ENCODE assay signal across 11 mouse cellular contexts in the genomic region with DNA sequence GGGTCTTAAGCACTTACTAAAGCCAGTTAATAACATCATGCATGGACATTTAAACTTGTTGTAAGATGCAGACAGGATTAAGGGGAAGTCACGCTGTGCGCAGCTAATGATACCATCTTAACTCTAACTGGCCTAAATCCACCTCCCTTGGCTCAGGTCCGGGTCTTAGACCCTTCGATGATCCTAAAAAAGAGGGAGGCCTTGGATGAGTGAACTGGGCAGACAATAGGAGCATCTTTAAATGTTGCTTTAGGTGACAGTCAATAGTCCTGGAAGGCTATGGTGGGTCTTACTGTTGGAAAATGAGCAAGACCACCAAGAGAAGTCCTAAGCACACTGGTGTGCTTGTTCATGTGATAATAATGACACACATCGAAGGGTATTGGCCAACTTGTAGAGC.
DNase-seq lines count a peak whose midpoint lies in the region; ATAC-seq and TF ChIP-seq lines count a peak whose summit lies in the region.
"Had no signal": no experiment of that assay in that cellular context is flagged by ENCODE, and none has a peak within 500 bp of the region (broad histone marks: within the 10 kb centered on the region; RNA-seq: fewer than 3 reads in every experiment).

No protein-coding gene starts in this region.

- peak overlapping the region; percentile 84 for H3K27ac ChIP-seq in forebrain, embryonic 10.5 days
- H3K27ac ChIP-seq in hindbrain, embryonic 15.5 days (replicated peaks) = peak overlapping the region; percentile 96
- peak overlapping the region; percentile 97 for H3K27ac ChIP-seq in neural tube, embryonic 13.5 days (replicated peaks)
- H3K27ac ChIP-seq in lung, postnatal 0 days (ENCODE audit: low read length) = no peak overlapping the region
- H3K27ac ChIP-seq in stomach, postnatal 0 days (replicated peaks) = no peak overlapping the region

- WGBS in forebrain, embryonic 10.5 days = 40% methylated on average over 5 of the region's 5 CpGs
- WGBS in hindbrain, embryonic 15.5 days = 67% methylated on average over 5 of the region's 5 CpGs
- WGBS in neural tube, embryonic 13.5 days = 83% methylated on average over 5 of the region's 5 CpGs
- 82% methylated on average over 5 of the region's 5 CpGs for WGBS in lung, postnatal 0 days
- WGBS in stomach, postnatal 0 days = 76% methylated on average over 5 of the region's 5 CpGs

- no peak overlapping the region for H3K4me3 ChIP-seq in forebrain, embryonic 10.5 days
- no peak overlapping the region for H3K4me3 ChIP-seq in hindbrain, embryonic 15.5 days
- no peak overlapping the region for H3K4me3 ChIP-seq in neural tube, embryonic 13.5 days
- no peak overlapping the region for H3K4me3 ChIP-seq in lung, postnatal 0 days (ENCODE audit: low read depth, low read length)
- no peak overlapping the region for H3K4me3 ChIP-seq in stomach, postnatal 0 days (ENCODE audit: low read depth, low read length)

- peaks cover 50% of the 10 kb centered on the region for H3K27me3 ChIP-seq in forebrain, embryonic 10.5 days (ENCODE audit: poor library complexity, severe bottlenecking)
- no peaks in the 10 kb centered on the region for H3K27me3 ChIP-seq in hindbrain, embryonic 15.5 days
- H3K27me3 ChIP-seq in neural tube, embryonic 13.5 days = no peaks in the 10 kb centered on the region
- H3K27me3 ChIP-seq in lung, postnatal 0 days (replicated peaks; ENCODE audit: insufficient read depth, low read length) = peaks cover 18% of the 10 kb centered on the region; the same call in 1 of the 2 replicates
- peaks cover 4% of the 10 kb centered on the region; the same call in 1 of the 2 replicates for H3K27me3 ChIP-seq in stomach, postnatal 0 days (ENCODE audit: control insufficient read depth, insufficient read depth, low read length)

- no peak for TF ChIP-seq EP300 in lung, postnatal 0 days (IDR thresholded peaks at IDR 0.05)
- TF ChIP-seq EP300 in stomach, postnatal 0 days (optimal IDR thresholded peaks at IDR 0.05) = no peak

- peaks cover 46% of the 10 kb centered on the region for H3K4me1 ChIP-seq in forebrain, embryonic 10.5 days
- H3K4me1 ChIP-seq in hindbrain, embryonic 15.5 days (replicated peaks) = peaks cover 25% of the 10 kb centered on the region
- H3K4me1 ChIP-seq in neural tube, embryonic 13.5 days (replicated peaks) = peaks cover 41% of the 10 kb centered on the region
- H3K4me1 ChIP-seq in lung, postnatal 0 days (ENCODE audit: insufficient read depth, low read depth, low read length) = no peaks in the 10 kb centered on the region; the same call in 1 of the 2 replicates
- H3K4me1 ChIP-seq in stomach, postnatal 0 days (replicated peaks; ENCODE audit: control insufficient read depth, insufficient read depth) = no peaks in the 10 kb centered on the region

- H3K36me3 ChIP-seq in forebrain, embryonic 10.5 days (replicated peaks) = peaks cover under 1% of the 10 kb centered on the region; the same call in 1 of the 2 replicates
- H3K36me3 ChIP-seq in hindbrain, embryonic 15.5 days = no peaks in the 10 kb centered on the region
- no peaks in the 10 kb centered on the region for H3K36me3 ChIP-seq in neural tube, embryonic 13.5 days
- H3K36me3 ChIP-seq in lung, postnatal 0 days (ENCODE audit: insufficient read depth, low read length) = no peaks in the 10 kb centered on the region
- no peaks in the 10 kb centered on the region for H3K36me3 ChIP-seq in stomach, postnatal 0 days (ENCODE audit: control insufficient read depth, insufficient read depth, low read length)

- peak overlapping the region; percentile 78 for H3K4me2 ChIP-seq in hindbrain, embryonic 15.5 days
- peak overlapping the region; percentile 71; the same call in 1 of the 2 replicates for H3K4me2 ChIP-seq in neural tube, embryonic 13.5 days
- H3K4me2 ChIP-seq in lung, postnatal 0 days (replicated peaks; ENCODE audit: low read depth, low read length) = no peak overlapping the region
- H3K4me2 ChIP-seq in stomach, postnatal 0 days (replicated peaks; ENCODE audit: low read depth) = no peak overlapping the region

- no peak for ATAC-seq in hindbrain, embryonic 15.5 days (ENCODE audit: low FRiP score, low read depth)
- ATAC-seq in neural tube, embryonic 13.5 days (ENCODE audit: low read depth) = no peak
- no peak for ATAC-seq in lung, postnatal 0 days
- no peak for ATAC-seq in stomach, postnatal 0 days (ENCODE audit: low FRiP score, low TSS enrichment)

- no peak overlapping the region for H3K9ac ChIP-seq in hindbrain, embryonic 15.5 days
- H3K9ac ChIP-seq in neural tube, embryonic 13.5 days = no peak overlapping the region
- H3K9ac ChIP-seq in lung, postnatal 0 days (replicated peaks; ENCODE audit: low read depth) = no peak overlapping the region
- no peak overlapping the region for H3K9ac ChIP-seq in stomach, postnatal 0 days (ENCODE audit: low read length)

- TF ChIP-seq CTCF in lung, postnatal 0 days (IDR thresholded peaks at IDR 0.05) = no peak
- TF ChIP-seq CTCF in stomach, postnatal 0 days (IDR thresholded peaks at IDR 0.05; ENCODE audit: low read depth) = no peak

- peak; percentile 43 for DNase-seq in cerebellum, adult 11-12 months
- DNase-seq in cerebellum, adult 9-10 months = no peak
- DNase-seq in forebrain, embryonic 10.5 days (ENCODE audit: extremely low spot score, low spot score) = peak; percentile 31
- no peak for DNase-seq in lung, postnatal 0 days (ENCODE audit: low spot score)
- DNase-seq in stomach, postnatal 0 days (ENCODE audit: low spot score) = no peak
- DNase-seq in lung, postnatal 4 days = no peak
- DNase-seq: adrenal gland, postnatal 10 days; heart, adult 18-20 months; kidney, adult 18-20 months had no signal

- H3K9me3 ChIP-seq in forebrain, embryonic 10.5 days = no peaks in the 10 kb centered on the region
- no peaks in the 10 kb centered on the region for H3K9me3 ChIP-seq in hindbrain, embryonic 15.5 days
- no peaks in the 10 kb centered on the region for H3K9me3 ChIP-seq in neural tube, embryonic 13.5 days
- H3K9me3 ChIP-seq in lung, postnatal 0 days (ENCODE audit: low read length) = no peaks in the 10 kb centered on the region
- H3K9me3 ChIP-seq in stomach, postnatal 0 days (ENCODE audit: control insufficient read depth, low read length) = no peaks in the 10 kb centered on the region

Comparison
In these comparisons a context has a peak if more than half of its experiments do, and no peak if none do; other contexts are left out.
1. DNase-seq: peak in cerebellum, adult 11-12 months (single experiment) and forebrain, embryonic 10.5 days (single experiment); none in cerebellum, adult 9-10 months (single experiment), lung, postnatal 0 days (single experiment), stomach, postnatal 0 days (single experiment) and lung, postnatal 4 days (0 of 2).
2. H3K27ac ChIP-seq: peak in forebrain, embryonic 10.5 days (single experiment), hindbrain, embryonic 15.5 days (single experiment) and neural tube, embryonic 13.5 days (single experiment); none in lung, postnatal 0 days (single experiment) and stomach, postnatal 0 days (single experiment).
3. H3K4me2 ChIP-seq: peak in hindbrain, embryonic 15.5 days (single experiment) and neural tube, embryonic 13.5 days (single experiment); none in lung, postnatal 0 days (single experiment) and stomach, postnatal 0 days (single experiment).